Mouse (Mus musculus) mouse embryonic stem cell (cell line): ENCODE data around the gene Erf.
"Not testable (repeated sequence)": the region's sequence is repeated elsewhere in the genome, so short reads cannot be mapped to it uniquely, and the experiment has no call there.

Source experiments
- in situ Hi-C, 2 experiments: fragments of 300-500 bp; cut with MboI; formaldehyde crosslinking; loops; 1 replicate in 1 of 2; 3 replicates in 1 of 2; pipeline ENCODE4 v1.14.3; 2019 to 2020; ENCODE audit warnings: low sequenced_read_pairs in 2 of 2, low pct_unique_long_range_greater_than_20kb in 1 of 2, mixed read lengths in 1 of 2; ENCODE audit not compliant: unreplicated experiment in 1 of 2

Gene Erf

DNA sequence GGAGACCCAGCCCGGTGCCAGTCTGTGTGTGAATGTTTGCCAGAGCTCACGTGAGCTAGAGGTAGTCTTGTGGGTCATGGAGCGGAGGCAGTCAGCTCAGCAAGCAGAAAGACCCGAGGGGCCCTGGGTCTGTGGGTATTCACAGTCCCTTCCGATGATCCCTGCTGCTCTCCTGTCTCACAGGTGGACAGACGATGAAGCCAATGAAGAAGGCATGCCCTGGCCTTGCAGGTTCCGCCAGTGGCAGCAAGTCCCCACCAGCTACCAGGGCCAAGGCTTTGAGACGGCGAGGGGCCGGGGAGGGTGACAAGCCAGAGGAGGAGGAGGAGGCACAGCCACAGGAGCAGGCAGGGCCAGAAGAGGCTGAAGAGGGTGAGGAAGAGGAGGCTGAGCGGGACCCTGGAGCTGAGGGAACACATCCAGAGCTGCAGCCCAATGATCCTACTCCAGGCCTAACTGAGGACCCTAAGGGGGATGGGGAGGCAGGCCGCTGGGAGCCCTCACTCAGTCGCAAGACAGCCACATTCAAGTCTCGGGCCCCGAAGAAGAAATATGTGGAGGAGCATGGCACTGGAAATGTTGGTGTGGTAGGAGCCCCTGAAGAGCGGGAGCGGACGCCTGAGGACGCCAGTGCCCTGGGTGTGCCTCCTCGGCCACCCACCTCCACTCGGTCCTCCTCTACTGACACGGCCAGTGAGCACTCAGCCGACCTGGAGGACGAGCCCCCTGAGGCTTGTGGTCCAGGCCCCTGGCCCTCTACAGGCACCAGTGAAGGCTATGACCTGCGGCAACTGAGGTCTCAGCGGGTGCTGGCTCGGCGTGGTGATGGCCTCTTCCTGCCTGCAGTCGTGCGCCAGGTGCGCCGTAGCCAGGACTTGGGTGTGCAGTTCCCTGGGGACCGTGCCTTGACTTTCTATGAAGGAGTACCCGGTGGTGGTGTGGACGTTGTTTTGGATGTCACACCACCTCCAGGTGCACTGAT lies 20.4 kb upstream of the Erf start:
- in situ Hi-C loops, result no loop called here

DNA sequence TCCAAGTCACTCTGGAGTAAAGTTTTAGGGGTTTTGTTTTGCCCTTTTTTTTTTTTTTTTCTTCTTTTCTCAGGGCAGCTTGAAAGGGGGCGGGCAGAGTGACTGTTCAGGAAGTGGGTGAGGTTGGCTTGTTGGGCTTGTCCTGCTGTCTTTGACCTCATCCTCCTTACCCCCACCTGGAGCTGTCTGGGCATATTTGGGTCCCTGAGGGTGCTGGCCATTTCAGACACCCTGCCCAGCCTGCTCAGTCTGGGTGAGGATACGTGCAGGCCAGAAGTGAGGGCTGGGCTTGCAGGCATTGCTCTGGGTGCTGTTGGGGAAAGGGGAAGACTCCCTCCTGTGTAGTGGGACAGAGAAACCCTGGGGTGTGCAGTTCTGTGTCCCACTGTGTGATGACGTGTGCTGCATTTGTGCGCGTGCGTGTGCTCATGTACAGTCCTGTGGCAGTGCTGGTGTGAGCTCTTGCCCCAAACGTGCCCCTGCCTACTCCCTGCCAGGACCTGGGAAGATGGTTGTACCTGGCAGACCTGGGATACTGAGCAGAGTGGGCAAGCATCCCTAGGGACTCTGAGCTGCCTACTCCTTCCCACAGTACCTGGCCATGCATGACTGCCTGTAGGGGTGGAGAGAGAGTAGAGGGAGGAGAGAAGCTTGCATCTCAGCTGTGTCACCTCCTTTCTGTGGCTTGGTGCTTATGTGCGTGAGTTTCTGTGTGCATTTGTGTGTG lies 19.1 kb upstream of the Erf start:
- in situ Hi-C loops, result no loop called here

DNA sequence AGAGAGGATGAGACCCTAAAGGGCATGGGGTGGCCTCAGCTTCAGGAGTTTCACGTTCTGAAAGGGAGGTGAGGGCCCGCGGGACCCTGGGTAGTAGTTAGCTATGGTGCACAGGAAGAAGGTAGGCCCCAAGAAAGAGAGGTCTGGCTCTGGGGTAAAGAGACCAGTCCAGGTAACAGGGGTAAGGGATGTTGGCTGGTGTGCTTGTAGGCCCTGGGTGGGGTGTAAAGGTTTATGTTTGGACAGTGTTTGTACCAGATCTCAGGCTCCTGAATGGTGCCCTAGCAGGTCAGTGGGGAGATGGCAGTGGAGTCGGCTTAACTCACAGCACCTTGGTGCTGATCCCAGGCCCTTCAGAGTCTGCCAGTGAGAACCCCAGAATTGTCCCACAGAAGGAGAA lies 18.5 kb upstream of the Erf start:
- in situ Hi-C loops, result no loop called here

DNA sequence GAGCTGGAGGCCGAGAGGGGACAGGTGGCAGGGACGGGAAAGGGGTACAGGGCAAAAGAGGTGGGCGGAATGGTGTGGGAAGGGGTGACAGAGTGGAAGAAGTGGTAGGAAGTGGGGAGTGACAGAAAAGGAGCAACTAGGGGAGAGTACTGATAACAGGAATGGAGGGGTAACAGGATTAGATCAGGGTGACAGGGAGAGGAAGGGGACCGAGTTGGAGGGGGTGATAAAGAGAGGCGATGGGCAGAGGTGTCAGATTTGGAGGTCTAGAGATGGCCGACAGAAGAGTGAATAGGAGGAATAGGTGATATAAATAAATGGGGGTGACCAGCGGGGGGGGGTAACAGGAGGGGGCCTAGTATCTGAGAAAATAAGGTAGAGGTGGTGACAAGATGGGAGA lies 18.0 kb upstream of the Erf start:
- in situ Hi-C loops, result no loop called here

DNA sequence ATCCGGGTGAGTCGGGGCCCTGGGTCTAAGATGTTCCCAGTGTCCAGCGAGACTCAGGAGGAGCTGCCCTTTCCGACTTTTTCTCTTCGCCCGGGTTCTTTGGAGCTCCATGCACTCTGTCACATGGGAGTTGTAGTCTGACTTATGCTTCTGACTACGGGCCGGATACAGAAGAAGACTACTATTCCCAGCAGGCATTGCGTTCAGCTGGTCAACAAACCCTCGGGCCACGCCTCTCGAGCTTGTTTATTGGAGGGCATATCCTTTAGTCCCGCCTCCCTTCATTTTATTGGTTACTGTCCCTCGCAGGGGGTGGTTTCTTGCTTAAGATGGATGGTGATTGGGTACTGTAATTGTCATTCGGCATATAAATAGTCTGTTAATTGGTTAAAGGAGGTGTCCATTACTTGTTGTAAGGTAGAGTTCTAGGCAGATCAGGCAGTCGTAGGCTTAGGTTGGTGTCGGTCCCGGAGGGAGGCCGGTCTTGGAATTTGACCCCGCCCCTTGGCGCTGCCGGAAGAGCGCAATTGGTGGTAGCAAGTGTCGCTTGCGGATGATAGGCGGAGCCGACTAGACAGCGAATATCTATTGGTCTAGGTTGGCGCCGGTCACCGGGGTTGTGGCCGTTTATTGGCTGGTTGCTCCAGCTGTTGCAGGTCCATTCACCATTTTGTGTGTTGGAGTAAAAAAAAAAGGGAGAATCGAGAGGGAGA lies 17.3 kb upstream of the Erf start:
- in situ Hi-C loops, result no loop called here

DNA sequence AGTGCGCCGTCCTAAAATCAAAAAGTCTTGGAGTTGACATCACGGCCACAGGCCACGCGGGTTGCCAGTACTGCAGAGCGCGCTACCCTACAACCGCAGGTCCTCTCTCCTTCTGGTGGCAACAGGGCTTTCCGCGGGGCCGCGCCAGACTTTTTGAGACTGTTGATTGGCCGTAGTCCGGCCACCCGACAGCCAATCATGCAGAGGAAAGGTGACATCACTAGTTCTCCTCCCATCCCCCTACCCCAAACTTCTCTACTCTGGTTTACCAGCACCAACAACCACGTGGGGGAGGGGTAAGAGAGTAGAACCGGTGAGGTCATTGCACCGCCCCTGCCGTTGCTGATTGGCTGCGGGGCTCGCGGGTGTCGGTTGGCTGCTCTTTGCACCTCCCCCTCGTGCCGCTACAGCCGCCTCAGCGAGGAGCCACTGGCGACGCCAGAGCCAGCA lies 16.8 kb upstream of the Erf start, which contains the start of gene Cic:
Gene Cic, plus strand, starts transcription at position 404 of the 450 bp plus-strand sequence.
- in situ Hi-C loops, result no loop called here

DNA sequence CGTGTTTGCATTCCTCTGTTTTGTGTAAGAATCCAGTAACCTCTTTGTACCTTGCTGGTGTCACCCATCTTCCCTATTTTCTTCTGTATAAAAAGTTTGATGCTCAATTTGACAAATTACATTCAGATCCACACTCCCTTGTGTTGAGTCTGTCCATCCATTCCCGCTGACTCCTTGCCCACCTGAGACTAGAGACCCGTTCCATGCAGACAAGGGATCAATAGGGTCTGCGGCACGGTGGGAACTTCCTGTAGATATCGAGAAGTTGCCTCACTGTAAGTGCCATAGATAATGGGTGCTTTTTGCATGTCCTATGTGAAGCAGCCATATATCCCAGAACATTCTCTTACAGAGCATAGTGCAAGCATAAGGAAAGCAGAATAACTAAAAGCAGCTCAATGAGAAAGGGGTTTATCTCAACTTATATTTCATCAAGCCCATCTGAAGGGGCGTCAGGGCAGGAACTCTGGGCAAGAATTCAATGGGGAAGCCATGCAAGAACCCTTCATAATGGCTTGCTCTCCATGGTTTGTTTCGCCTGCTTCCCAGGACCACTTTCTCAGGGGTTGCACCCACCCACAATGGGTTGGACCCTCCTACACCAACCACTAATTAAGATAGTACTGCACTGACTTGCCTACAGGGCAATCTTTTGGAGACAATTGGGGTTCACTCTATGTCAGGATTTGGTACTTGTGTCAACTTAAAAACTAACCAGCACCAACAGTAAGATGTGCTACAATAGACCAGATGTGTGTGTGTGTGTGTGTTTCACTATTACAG lies 15.8 kb upstream of the Erf start:
- in situ Hi-C loops, result no loop called here

DNA sequence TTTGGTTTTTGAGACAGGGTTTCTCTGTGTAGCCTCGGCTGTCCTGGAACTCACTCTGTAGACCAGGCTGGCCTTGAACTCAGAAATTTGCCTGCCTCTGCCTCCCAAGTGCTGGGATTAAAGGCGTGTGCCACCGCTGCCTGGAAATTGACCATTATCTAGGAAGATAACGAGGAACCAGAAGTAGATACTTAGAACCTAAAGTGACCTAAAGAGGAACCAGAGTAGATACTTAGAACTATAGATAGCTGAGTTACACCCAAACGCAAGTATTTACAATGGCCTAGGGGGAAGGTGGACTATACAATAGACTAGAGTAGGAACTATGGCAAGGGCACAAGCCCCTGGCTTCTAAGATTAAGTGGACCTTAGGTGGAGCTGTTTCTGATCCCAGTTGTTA lies 15.2 kb upstream of the Erf start:
- in situ Hi-C loops, result not testable (repeated sequence)

DNA sequence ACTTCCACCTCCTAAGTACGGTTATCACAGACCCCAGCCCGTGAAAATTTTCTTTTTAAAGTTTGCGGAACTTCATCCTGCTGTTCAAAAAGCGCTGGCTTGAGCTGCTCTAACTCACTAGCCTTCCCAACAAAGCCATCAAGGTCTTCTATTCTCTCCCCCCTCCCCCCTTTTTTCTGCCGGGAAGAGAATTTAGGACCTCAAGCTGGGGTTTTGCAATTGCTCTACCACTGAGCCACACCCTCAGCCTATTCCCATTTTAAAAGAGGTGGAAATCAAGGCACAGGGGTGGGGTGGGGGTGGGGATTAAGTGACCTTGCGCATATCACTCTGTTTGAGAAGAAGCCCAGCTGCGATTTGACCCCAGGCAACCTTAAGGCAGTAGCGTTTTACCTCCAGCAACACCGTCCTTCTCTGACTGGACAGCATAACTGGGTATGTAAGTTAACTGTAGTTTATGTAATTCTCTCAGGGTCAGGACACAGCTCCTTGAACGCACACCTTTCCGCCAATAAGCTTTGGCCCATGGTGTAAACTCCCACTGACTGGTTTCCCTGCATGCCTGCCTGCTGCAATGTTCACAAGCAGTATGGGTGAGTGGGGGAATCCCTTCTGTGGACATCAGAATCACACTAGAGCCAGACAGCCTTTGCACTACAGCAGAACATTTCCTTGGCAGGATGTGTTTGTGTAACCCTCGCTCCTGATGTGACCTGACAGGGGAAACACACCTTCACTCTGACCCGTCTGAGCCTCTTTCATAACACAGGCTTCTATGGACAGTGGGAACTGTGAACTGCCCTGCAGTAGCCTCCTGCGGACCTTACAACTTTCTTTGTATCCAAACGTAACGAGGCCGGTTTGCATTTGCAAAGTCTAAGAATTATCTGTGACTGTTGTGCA lies 13.7 kb upstream of the Erf start:
- in situ Hi-C loops, result no loop called here

DNA sequence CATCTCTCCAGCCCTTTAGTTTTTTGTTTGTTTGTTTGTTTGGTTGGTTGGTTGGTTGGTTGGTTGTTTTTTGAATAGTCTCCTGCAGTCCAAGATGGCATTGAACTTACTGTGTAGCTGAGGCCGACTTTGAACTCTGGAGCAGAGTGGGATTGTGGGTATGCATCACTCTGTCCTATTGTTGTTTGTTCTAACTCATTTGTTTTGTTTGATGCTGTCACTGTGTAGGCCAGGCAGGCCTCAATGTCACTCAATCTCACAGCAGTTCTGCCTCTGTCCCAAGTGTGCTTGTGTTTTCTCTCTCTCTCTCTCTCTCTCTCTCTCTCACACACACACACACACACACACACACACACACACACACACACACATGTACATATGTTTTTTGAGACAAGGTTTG lies 11.3 kb upstream of the Erf start:
- in situ Hi-C loops, result no loop called here

DNA sequence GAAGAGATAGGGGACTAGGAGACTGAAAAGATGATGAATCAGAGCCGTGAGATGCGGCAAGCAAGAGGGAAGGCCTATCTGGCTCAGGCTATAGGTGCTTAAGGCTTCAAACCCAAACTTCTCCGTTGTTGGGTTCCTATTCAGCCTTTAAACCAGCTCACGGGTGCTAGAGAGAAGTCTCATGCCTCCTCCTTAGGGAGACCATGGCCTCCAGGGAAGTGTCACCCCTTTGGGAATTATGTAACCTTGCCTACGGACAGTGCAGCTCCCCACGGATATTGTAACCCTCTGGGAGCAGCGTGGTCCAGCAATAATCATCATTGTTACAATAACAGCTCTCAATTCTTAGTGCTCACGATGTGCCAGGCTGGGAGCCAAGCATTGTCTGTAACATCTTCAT lies 1.3 kb upstream of the Erf start:
- in situ Hi-C loops, result no loop called here

DNA sequence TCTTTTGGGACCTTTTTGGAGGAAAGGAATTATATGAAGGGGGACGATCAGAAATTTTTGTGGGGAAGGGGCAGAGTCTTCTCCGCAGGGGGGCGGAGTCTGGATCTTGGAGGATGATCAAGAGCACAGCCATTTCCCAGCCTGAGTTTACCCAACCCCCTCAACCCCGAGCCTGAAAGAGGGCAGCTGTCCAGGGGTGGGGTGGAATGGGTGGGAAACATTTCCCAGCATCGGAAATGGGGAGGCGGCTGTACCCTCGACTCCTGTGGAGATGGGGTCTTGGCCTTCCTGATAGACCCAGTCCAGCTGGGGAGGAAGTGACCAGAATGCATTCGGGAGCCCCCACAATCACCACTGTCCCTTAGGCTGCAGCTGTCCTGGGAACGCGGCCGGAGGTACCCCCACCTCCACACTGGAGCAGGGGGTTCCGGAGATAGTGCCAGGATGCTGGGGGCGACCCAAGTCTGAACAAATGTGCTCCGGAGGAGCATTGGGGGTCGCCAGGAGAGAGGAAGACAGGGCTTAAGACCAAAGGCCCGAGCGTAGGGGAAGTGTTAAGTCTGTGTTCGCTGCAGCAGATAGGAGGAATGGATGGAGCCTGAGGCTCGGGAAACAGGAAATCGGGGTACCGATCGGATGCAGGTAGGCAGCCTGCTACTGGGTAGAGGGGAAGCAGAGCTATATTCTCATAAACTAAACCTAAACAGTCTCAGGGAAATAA lies 670 bp upstream of the Erf start:
- in situ Hi-C loops, result no loop called here

DNA sequence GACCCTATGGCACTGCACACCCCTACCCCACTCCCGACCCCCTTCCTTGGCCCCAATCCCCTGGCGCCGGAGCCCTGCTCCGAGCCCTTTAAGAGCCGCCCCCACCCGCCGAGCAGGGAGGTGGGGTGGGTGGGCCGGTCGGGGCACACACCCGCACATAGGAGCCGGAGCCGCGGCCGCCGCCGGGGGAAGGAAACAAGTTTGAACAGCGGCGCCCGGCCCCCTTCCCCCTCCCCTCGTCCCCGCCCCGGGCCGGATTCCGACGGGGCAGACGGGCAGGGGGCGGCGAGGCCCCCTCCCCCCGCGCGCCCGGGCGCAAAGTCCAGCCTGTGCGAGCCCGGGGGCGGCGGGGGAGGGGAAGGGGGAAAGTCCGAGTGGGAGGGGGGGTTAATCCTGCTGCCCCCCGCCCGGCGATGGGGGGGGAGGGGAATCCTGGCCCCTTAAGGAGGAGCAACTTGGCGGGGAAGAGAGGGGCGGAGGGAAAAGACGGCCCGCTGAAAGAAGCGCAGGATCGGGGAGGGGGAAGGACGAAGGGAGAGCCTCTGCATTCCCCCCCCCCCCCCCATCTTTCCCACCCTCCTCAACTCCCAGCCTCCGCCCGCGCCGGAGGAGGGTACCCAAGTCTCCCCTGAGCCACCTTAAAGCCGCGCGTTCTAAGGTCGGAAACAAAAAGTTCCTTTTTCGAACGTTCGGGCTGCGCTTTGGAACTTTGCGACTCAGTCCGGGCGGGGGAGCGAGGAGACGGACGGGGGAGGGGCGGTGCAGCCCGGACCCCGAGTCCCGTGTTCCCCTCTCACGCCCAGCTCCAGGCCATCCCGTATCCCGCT lies 1.0 kb downstream of the Erf start:
- in situ Hi-C loops, result no loop called here

DNA sequence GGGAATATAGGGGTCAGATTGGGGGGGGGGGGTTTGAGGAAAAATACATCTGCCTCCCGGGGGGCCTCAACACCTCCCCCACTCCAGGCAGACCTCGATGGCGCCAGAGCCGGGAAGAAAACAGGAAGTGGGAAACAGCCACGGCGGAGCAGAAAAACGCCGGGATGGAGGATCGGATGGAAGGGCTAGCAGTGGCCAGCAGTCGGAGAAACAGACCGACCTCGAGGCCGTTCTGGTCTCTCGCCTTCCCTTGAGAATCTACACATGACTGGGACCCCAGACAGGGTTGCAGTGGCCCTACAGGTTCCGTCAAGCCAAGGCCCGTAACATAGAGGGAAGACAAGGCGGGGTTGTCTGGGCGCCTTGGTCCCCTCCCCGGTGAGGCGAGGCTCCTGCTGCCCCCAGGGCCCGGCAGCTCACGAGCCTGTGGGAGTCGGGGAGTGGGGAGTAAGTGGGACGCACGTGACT lies 1.7 kb downstream of the Erf start:
- in situ Hi-C loops, result no loop called here

DNA sequence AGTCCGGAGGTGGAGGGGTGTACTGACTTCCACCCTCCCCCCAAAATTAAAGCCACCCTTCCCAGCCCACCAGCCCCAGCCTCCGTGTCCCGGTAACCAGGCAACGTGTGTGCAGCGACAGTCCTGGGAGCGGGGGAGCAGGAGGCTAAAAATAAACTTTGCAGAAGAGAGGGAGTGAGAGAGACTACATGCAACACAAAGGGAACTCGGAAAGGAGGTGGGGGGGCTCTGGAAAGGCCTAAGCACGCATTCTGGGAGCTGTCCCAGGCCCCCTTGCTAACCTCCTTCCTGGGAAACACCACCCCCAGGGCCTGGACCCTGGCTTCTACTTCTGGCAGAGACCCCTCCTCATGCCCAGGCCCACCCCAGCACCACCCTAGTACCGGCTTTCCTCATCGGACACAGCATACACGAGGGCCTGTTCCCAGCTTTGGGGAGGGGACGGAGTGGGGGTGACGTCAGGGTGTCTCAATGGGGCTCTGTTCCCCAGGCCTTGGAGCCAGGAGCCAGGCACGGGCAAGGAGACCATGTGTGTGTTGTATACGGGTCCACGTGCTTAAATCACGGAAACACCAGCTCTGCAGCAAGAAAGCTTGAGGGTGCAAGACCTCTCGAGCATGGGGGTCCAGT lies 2.4 kb downstream of the Erf start:
- in situ Hi-C loops, result no loop called here

DNA sequence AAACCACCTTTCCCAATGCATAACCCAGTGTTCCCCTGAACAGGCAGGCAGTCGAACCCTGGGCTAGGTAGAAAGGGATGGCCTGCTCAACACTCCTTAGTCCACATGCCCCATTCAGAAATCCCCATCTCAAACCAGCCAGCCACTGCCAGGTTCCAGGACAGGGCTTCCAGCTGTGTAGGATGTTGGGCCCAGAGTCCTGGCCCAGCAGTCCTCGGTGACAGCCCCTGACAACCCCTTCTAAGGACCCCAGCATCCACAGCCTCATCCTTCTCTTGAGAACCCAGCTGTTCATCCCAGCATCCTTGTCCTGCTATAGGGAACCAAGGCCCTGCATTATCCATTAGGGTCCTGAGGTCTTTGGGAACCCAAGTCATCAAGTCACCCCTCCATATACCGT lies 3.1 kb downstream of the Erf start:
- in situ Hi-C loops, result no loop called here
